Mouse (Mus musculus) kidney, embryonic 16.5 days (tissue): ENCODE results near the gene Gm26727. TPM values are rescaled to one million over a fixed set of nuclear protein-coding genes. Genes with fewer than 3 reads are reported as not detected.
"Not testable (repeated sequence)": the region's sequence is repeated elsewhere in the genome, so short reads cannot be mapped to it uniquely, and the experiment has no call there.

ENCODE experiments used
- ATAC-seq: fragments of 200-750 bp; cut with Nextera tagmentation; 2 replicates; pipeline ENCODE4 v1.8.0; 2017; ENCODE audit warnings: moderate TSS enrichment; ENCODE audit not compliant: low FRiP score, low TSS enrichment
- H3K27ac ChIP-seq: fragments of 300-500 bp; sonication (generic); 2 replicates; pipeline ENCODE4 v1.5.1; 2014; ENCODE audit warnings: low read length
- H3K27me3 ChIP-seq: fragments of 300-500 bp; sonication (generic); 2 replicates; pipeline ENCODE4 v1.6.1; 2014; ENCODE audit warnings: low read length, control low read depth, mixed read lengths; ENCODE audit not compliant: insufficient read depth
- H3K36me3 ChIP-seq: fragments of 300-500 bp; sonication (generic); 2 replicates; pipeline ENCODE4 v1.6.1; 2014; ENCODE audit warnings: low read length, control low read depth, mixed read lengths; ENCODE audit not compliant: insufficient read depth
- H3K4me1 ChIP-seq: fragments of 300-500 bp; sonication (generic); 2 replicates; pipeline ENCODE4 v1.6.1; 2014; ENCODE audit warnings: low read length, control low read depth, mixed read lengths; ENCODE audit not compliant: insufficient read depth
- H3K4me2 ChIP-seq: fragments of 300-500 bp; sonication (generic); replicated peaks from 2 replicates; pipeline ENCODE4 v1.6.1; 2014; ENCODE audit warnings: low read depth, low read length
- H3K4me3 ChIP-seq: fragments of 300-500 bp; sonication (generic); 2 replicates; pipeline ENCODE4 v1.5.1; 2014; ENCODE audit warnings: mild to moderate bottlenecking, low read length
- H3K9ac ChIP-seq: fragments of 300-500 bp; sonication (generic); replicated peaks from 2 replicates; pipeline ENCODE4 v1.6.1; 2014; ENCODE audit warnings: low read length
- H3K9me3 ChIP-seq: fragments of 300-500 bp; sonication (generic); 2 replicates; pipeline ENCODE4 v1.6.1; 2016; ENCODE audit warnings: low read length, control low read depth
- WGBS: fragments of 180-500 bp; shearing (Covaris S2); extraction: QIAGEN DNeasy Blood & Tissue Kit; methylation state at CpG from one replicate; pipeline ENCODE4 v1.1.7; 2014; 5-methylcytosine and 5-hydroxymethylcytosine counted together
- polyA plus RNA-seq: library from polyadenylated mRNA; unstranded; fragments of >200 nt; fragmentation: Nextera tagmentation; extraction: Ambion mirVana; gene quantifications from 2 replicates; pipeline ENCODE4 v1.2.1, GENCODE M21; 2015

Gene Gm26727
- polyA plus RNA-seq, result not detected in 2 replicates

GRCm38 (mm10) chr2:67433081-67433480 is at the start of gene Gm26727:
Gene Gm26727 (minus strand): TSS chr2:67433181.
- Histone ChIP-seq H3K9ac (no peak within 1 kb of the TSS), H3K27me3 (no peaks in the 10 kb centered on the region), H3K9me3 (no peaks in the 10 kb centered on the region), H3K36me3 (no peaks in the 10 kb centered on the region), H3K4me2 (no peak within 1 kb of the TSS), H3K27ac (no peak within 1 kb of the TSS), H3K4me3 (no peak within 1 kb of the TSS), H3K4me1 (no peaks in the 10 kb centered on the region)
- ATAC-seq, result no peak
- WGBS, result 63% methylated on average over 2 of the region's 2 CpGs

DNA sequence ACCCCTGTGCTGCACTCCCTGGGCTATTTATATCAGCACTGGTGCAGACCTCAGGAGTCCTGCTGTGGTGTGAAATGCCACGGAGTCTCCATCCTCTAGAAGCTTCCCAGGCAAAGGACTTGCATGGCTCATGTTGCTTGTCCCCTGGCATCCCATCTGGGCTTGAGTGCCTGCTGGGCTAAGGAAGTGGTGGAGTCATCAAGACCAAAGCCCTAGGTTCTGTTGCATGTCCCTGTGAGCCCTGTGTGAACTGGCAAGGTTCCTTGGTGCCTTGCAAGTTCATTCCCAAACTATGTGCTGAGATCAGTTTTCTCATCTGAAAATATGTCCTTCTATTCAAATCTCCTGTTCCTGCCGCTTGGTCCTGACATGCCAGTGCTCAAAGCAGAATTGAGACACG is 48.1 kb upstream of the Gm26727 start:
- 68% methylated on average over 3 of the region's 3 CpGs for WGBS
- no peak for ATAC-seq

GRCm38 (mm10) chr2:67477753-67478152 is 44.8 kb upstream of the Gm26727 start:
- H3K4me1 ChIP-seq, result no peaks in the 10 kb centered on the region
- H3K36me3 ChIP-seq, result no peaks in the 10 kb centered on the region
- no peak overlapping the region for H3K4me2 ChIP-seq
- no peaks in the 10 kb centered on the region for H3K27me3 ChIP-seq
- 15% methylated on average over 6 of the region's 6 CpGs for WGBS
- H3K9ac ChIP-seq, result no peak overlapping the region
- no peaks in the 10 kb centered on the region for H3K9me3 ChIP-seq
- no peak for ATAC-seq
- no peak overlapping the region for H3K4me3 ChIP-seq
- no peak overlapping the region for H3K27ac ChIP-seq

More for the DNA sequence above, 48.1 kb upstream of the Gm26727 start:
- Histone ChIP-seq H3K4me3 (no peak overlapping the region), H3K27ac (no peak overlapping the region), H3K4me2 (no peak overlapping the region), H3K27me3 (no peaks in the 10 kb centered on the region), H3K9me3 (no peaks in the 10 kb centered on the region), H3K36me3 (no peaks in the 10 kb centered on the region), H3K9ac (no peak overlapping the region), H3K4me1 (no peaks in the 10 kb centered on the region)

- not testable (repeated sequence) for H3K36me3 ChIP-seq, H3K4me2 ChIP-seq, H3K4me3 ChIP-seq, H3K27me3 ChIP-seq, H3K9me3 ChIP-seq, H3K4me1 ChIP-seq, H3K9ac ChIP-seq, H3K27ac ChIP-seq
- peak; percentile 80; the same call in 1 of the 2 replicates for ATAC-seq
- WGBS, result 52% methylated on average over 5 of the region's 5 CpGs
These were observed 37.0 kb upstream of the Gm26727 start for GRCm38 (mm10) chr2:67470030-67470429.

GRCm38 (mm10) chr2:67467036-67467435 is 34.1 kb upstream of the Gm26727 start:
- Histone ChIP-seq H3K4me1 (no peaks in the 10 kb centered on the region), H3K27me3 (no peaks in the 10 kb centered on the region), H3K36me3 (no peaks in the 10 kb centered on the region), H3K4me2 (no peak overlapping the region), H3K27ac (no peak overlapping the region), H3K4me3 (no peak overlapping the region), H3K9ac (no peak overlapping the region), H3K9me3 (no peaks in the 10 kb centered on the region)
- 86% methylated on average over 7 of the region's 7 CpGs for WGBS
- no peak for ATAC-seq

GRCm38 (mm10) chr2:67460857-67461256 is 27.9 kb upstream of the Gm26727 start:
- no peak overlapping the region for H3K9ac ChIP-seq
- no peaks in the 10 kb centered on the region; the same call in 1 of the 2 replicates for H3K9me3 ChIP-seq
- H3K4me2 ChIP-seq, result no peak overlapping the region
- no peak overlapping the region for H3K4me3 ChIP-seq
- H3K27ac ChIP-seq, result no peak overlapping the region
- H3K4me1 ChIP-seq, result no peaks in the 10 kb centered on the region
- no peak for ATAC-seq
- H3K36me3 ChIP-seq, result no peaks in the 10 kb centered on the region
- 92% methylated on average over 3 of the region's 3 CpGs for whole genome bisulfite sequencing
- no peaks in the 10 kb centered on the region for H3K27me3 ChIP-seq

DNA sequence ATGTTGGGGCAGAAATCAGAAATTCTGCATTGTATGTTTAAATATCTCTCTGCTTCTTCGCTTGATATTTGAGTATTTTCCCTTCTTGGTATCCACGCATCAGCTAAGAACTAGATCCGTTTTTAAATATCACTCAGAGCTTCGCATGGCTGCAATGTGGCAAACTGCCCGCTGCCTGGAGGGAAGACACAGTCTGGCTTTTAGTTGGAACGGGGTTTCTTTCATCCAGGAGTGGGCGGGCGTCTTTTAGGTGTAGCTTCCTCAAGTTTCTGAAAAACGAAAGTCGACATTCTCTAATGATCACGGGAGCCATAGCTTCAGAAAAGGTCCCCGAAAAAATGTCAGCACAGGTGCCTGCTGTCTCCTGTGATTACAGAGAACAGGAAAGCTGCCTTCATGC is 14.2 kb upstream of the Gm26727 start:
- H3K4me1 ChIP-seq, result no peaks in the 10 kb centered on the region
- H3K36me3 ChIP-seq, result no peaks in the 10 kb centered on the region
- no peak overlapping the region for H3K9ac ChIP-seq
- WGBS, result 68% methylated on average over 12 of the region's 12 CpGs
- ATAC-seq, result no peak
- H3K4me3 ChIP-seq, result no peak overlapping the region
- no peak overlapping the region for H3K4me2 ChIP-seq
- no peaks in the 10 kb centered on the region for H3K9me3 ChIP-seq
- H3K27ac ChIP-seq, result no peak overlapping the region
- no peaks in the 10 kb centered on the region for H3K27me3 ChIP-seq

DNA sequence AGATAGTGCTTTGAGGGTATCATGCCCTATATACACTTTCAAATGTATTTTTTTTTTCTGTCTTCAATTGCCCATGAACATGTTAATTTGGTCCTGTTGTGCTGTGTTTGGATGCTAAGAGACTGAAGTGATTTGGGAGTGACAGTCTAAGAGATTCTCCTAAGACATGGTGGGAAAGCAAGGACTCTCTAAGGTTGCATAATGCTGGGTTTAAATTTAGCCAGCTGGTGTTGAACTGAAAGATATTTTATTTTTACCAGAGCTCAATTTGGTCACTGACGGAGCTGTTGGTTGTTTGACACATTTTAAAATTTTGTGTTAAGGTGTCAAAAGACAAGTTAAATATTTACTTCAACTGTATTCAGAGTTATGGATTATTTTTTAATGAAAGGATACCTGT is 13.8 kb upstream of the Gm26727 start:
- Histone ChIP-seq H3K27me3 (no peaks in the 10 kb centered on the region), H3K27ac (no peak overlapping the region), H3K36me3 (no peaks in the 10 kb centered on the region), H3K4me1 (no peaks in the 10 kb centered on the region), H3K9me3 (no peaks in the 10 kb centered on the region), H3K9ac (no peak overlapping the region), H3K4me2 (no peak overlapping the region), H3K4me3 (no peak overlapping the region)
- 84% methylated on average over 1 of the region's 1 CpGs for WGBS
- ATAC-seq, result no peak

- no peak within 1 kb of the TSS for H3K27ac ChIP-seq
- H3K4me3 ChIP-seq, result no peak within 1 kb of the TSS
- H3K4me2 ChIP-seq, result no peak within 1 kb of the TSS
- H3K9me3 ChIP-seq, result no peaks in the 10 kb centered on the region
- ATAC-seq, result no peak
- H3K36me3 ChIP-seq, result no peaks in the 10 kb centered on the region
- H3K9ac ChIP-seq, result no peak within 1 kb of the TSS
- no peaks in the 10 kb centered on the region for H3K4me1 ChIP-seq
- H3K27me3 ChIP-seq, result no peaks in the 10 kb centered on the region
- WGBS, result 77% methylated on average over 3 of the region's 3 CpGs
These were observed 12.8 kb upstream of the Gm26727 start, which contains the start of gene Xirp2 for GRCm38 (mm10) chr2:67445780-67446179. Gene Xirp2 (plus strand): TSS chr2:67446002.

DNA sequence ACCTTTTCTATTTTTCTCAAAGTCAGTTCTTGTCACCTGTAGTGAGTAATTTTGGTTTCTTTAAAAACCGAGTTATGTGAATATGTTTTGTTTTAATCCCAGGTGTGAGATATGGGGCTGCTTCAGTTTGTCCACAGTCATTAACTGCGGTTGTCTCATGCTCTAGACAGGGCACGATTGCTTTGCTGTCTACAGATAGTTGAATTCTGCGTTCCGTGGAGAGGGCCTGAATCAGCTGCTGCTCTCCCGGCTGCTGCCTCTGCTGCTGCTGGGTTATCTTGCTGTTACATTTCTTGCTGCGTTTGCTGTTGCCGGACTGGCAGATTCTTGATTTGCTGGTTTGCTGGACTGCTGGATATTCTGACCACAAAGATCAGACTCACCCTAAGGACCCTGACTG is 5.3 kb upstream of the Gm26727 start:
- ATAC-seq, result no peak
- no peaks in the 10 kb centered on the region for H3K4me1 ChIP-seq
- no peaks in the 10 kb centered on the region for H3K27me3 ChIP-seq
- no peaks in the 10 kb centered on the region for H3K36me3 ChIP-seq
- no peak overlapping the region for H3K4me2 ChIP-seq
- no peaks in the 10 kb centered on the region for H3K9me3 ChIP-seq
- H3K9ac ChIP-seq, result no peak overlapping the region
- WGBS, result 90% methylated on average over 8 of the region's 8 CpGs
- H3K27ac ChIP-seq, result no peak overlapping the region
- no peak overlapping the region for H3K4me3 ChIP-seq
